Mouse (Mus musculus): ENCODE measurements at regions not wholly inside any gene's neighbourhood (a gene's known extent, or its start where the extent isn't known, plus 50 kb on each side); places are given as distances from the start of the nearest gene placed in this dataset.
"Not testable (repeated sequence)": the region's sequence is repeated elsewhere in the genome, so short reads cannot be mapped to it uniquely, and the experiment has no call there.

GRCm38 (mm10) chr12:27946866-27947459, 604.6 kb upstream of the Sox11 start:
- H3K36me3 ChIP-seq = no peaks in the 10 kb centered on the region
- H3K4me1 ChIP-seq (replicated peaks) = peaks cover 29% of the 10 kb centered on the region
- no peak overlapping the region for H3K4me3 ChIP-seq
- no peak overlapping the region for H3K9ac ChIP-seq
- 42% methylated on average over 7 of the region's 7 CpGs for WGBS
- no peak for ATAC-seq (ENCODE audit: low FRiP score, low read depth)
- H3K27me3 ChIP-seq = no peaks in the 10 kb centered on the region
- 0 out of 2 replicates have a peak overlapping the region, but pooled peaks have one; percentile 44 for H3K27ac ChIP-seq (replicated peaks)
- 0 out of 2 replicates have a peak overlapping the region, but pooled peaks have one; percentile 10 for H3K4me2 ChIP-seq
- no peaks in the 10 kb centered on the region for H3K9me3 ChIP-seq

DNA sequence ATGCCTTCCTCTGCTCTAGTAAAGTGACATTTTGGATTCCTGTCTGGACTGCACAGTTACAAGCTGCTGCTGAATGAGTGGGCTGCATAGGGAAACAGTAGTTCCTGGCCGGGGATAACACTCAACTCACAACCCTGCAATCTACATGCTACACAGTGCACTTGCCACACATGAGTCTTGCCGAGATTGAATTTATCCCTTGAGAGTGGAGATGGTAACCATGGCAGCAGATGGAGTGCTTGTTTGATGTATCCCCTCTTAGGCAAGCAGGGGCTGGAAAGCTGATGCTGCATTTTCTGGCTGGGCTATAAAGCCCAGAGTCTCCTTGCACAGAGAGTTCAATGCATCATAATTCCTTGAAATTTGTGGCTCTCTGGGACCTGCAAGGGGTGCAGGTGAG, 603.0 kb upstream of the Sox11 start:
- H3K27me3 ChIP-seq = no peaks in the 10 kb centered on the region
- no peak overlapping the region for H3K4me2 ChIP-seq
- peak overlapping the region; percentile 50 for H3K27ac ChIP-seq (replicated peaks)
- peaks cover 29% of the 10 kb centered on the region for H3K4me1 ChIP-seq (replicated peaks)
- no peaks in the 10 kb centered on the region for H3K36me3 ChIP-seq
- no peaks in the 10 kb centered on the region for H3K9me3 ChIP-seq
- no peak overlapping the region for H3K4me3 ChIP-seq
- ATAC-seq (ENCODE audit: low FRiP score, low read depth) = peak; percentile 88
- H3K9ac ChIP-seq = no peak overlapping the region
- WGBS = 17% methylated on average over 2 of the region's 2 CpGs

GRCm38 (mm10) chr12:27941053-27941452, 598.7 kb upstream of the Sox11 start:
- no peaks in the 10 kb centered on the region for H3K36me3 ChIP-seq
- no peak for ATAC-seq (ENCODE audit: low FRiP score, low read depth)
- H3K9me3 ChIP-seq = no peaks in the 10 kb centered on the region
- H3K27me3 ChIP-seq = no peaks in the 10 kb centered on the region
- 74% methylated on average over 1 of the region's 1 CpGs for WGBS
- H3K4me3 ChIP-seq = no peak overlapping the region
- H3K9ac ChIP-seq = no peak overlapping the region
- no peak overlapping the region for H3K27ac ChIP-seq (replicated peaks)
- H3K4me2 ChIP-seq = no peak overlapping the region
- peaks cover 13% of the 10 kb centered on the region for H3K4me1 ChIP-seq (replicated peaks)

- Histone ChIP-seq H3K4me3 (no peak overlapping the region), H3K27me3 (no peaks in the 10 kb centered on the region), H3K27ac (replicated peaks) (peak overlapping the region; percentile 49; the same call in 1 of the 2 replicates), H3K36me3 (no peaks in the 10 kb centered on the region), H3K4me2 (no peak overlapping the region), H3K4me1 (replicated peaks) (peaks cover 23% of the 10 kb centered on the region), H3K9ac (no peak overlapping the region), H3K9me3 (no peaks in the 10 kb centered on the region)
- ATAC-seq (ENCODE audit: low FRiP score, low read depth) = peak; percentile 66; the same call in 1 of the 2 replicates
- WGBS = 40% methylated on average over 7 of the region's 7 CpGs
Measured at GRCm38 (mm10) chr12:27932382-27933140, 590.2 kb upstream of the Sox11 start.

- WGBS = 29% methylated on average over 11 of the region's 11 CpGs
- Histone ChIP-seq H3K27ac (replicated peaks) (0 out of 2 replicates have a peak overlapping the region, but pooled peaks have one; percentile 4), H3K4me3 (no peak overlapping the region), H3K4me1 (replicated peaks) (peaks cover 23% of the 10 kb centered on the region), H3K36me3 (no peaks in the 10 kb centered on the region), H3K9me3 (no peaks in the 10 kb centered on the region), H3K4me2 (no peak overlapping the region), H3K9ac (no peak overlapping the region), H3K27me3 (no peaks in the 10 kb centered on the region)
- peak; percentile 56; the same call in 1 of the 2 replicates for ATAC-seq (ENCODE audit: low FRiP score, low read depth)
Measured at GRCm38 (mm10) chr12:27928366-27928963, 586.1 kb upstream of the Sox11 start.

- no peak overlapping the region for H3K9ac ChIP-seq
- ATAC-seq (ENCODE audit: low FRiP score, low read depth) = no peak
- no peaks in the 10 kb centered on the region for H3K27me3 ChIP-seq
- WGBS = 91% methylated on average over 6 of the region's 6 CpGs
- no peak overlapping the region for H3K4me3 ChIP-seq
- H3K36me3 ChIP-seq = no peaks in the 10 kb centered on the region
- peaks cover 11% of the 10 kb centered on the region for H3K4me1 ChIP-seq (replicated peaks)
- H3K27ac ChIP-seq (replicated peaks) = no peak overlapping the region
- no peak overlapping the region for H3K4me2 ChIP-seq
- no peaks in the 10 kb centered on the region for H3K9me3 ChIP-seq
Measured at GRCm38 (mm10) chr12:27926730-27927129, 584.4 kb upstream of the Sox11 start.

- Histone ChIP-seq H3K9me3 (no peaks in the 10 kb centered on the region), H3K36me3 (no peaks in the 10 kb centered on the region), H3K9ac (no peak overlapping the region), H3K27me3 (no peaks in the 10 kb centered on the region), H3K4me2 (no peak overlapping the region), H3K27ac (replicated peaks) (no peak overlapping the region), H3K4me3 (no peak overlapping the region), H3K4me1 (replicated peaks) (no peaks in the 10 kb centered on the region)
- no peak for ATAC-seq (ENCODE audit: low FRiP score, low read depth)
- WGBS = 81% methylated on average over 1 of the region's 1 CpGs
Measured at GRCm38 (mm10) chr12:27920607-27921006, 578.2 kb upstream of the Sox11 start.

DNA sequence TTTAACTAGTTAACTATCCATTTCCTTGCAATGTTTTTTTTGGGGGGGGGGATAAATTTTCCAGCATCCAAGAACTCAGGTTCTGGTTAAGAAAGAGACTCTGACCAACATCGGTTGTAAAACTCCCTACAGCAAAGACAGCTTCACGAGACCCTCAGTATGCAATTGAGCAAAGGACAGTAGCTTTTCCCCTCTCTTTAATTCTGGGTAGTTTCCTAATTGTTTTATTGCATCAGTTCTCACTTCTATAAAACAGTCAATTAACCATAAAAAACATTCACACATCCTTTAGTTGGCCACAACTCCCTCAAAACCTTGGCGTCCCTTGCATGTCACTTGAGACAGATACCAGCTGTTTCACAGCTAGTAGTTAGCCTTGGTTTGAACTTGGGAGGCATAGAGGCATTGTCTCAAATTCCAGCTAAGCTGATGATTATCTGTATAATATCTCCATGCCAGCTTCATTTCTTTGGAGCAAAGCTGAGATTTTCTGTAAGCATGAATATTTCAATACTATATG, 574.1 kb upstream of the Sox11 start:
- ATAC-seq (ENCODE audit: low FRiP score, low read depth) = no peak
- WGBS = 68% methylated on average over 3 of the region's 3 CpGs
- H3K36me3 ChIP-seq = no peaks in the 10 kb centered on the region
- no peak overlapping the region for H3K4me2 ChIP-seq
- no peaks in the 10 kb centered on the region for H3K27me3 ChIP-seq
- H3K9ac ChIP-seq = no peak overlapping the region
- H3K9me3 ChIP-seq = no peaks in the 10 kb centered on the region
- H3K4me3 ChIP-seq = no peak overlapping the region
- H3K4me1 ChIP-seq (replicated peaks) = no peaks in the 10 kb centered on the region
- H3K27ac ChIP-seq (replicated peaks) = no peak overlapping the region

- ATAC-seq (ENCODE audit: low FRiP score, low read depth) = no peak
- no peaks in the 10 kb centered on the region for H3K4me1 ChIP-seq (replicated peaks)
Measured at GRCm38 (mm10) chr12:27909417-27910100, 567.2 kb upstream of the Sox11 start.

DNA sequence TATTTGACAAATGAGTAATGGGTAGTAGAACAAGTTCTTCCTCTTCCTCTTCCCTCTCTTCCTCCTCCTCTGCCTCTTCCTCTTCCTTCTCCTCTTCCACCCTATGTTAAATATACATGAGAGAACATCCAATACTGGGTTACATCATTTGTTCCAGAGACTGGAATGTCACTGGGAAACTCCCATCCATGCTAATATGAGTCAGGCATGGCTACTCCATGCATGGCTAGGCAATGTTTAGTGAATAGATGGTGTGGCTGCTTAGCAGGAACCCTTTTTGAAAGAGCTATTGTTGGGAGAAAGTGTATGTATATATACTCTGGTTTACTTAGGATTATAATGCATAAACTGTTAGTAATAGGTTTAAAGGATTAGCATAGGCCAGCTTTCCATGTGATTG, 554.3 kb upstream of the Sox11 start:
- H3K27ac ChIP-seq (replicated peaks); H3K4me1 ChIP-seq (replicated peaks); H3K4me3 ChIP-seq; H3K9ac ChIP-seq; H3K4me2 ChIP-seq; H3K36me3 ChIP-seq; ATAC-seq (ENCODE audit: low FRiP score, low read depth); H3K27me3 ChIP-seq; H3K9me3 ChIP-seq: not testable (repeated sequence)

More at GRCm38 (mm10) chr12:27909417-27910100, 567.2 kb upstream of the Sox11 start:
- Histone ChIP-seq H3K27me3 (no peaks in the 10 kb centered on the region), H3K9ac (no peak overlapping the region), H3K4me2 (no peak overlapping the region), H3K27ac (replicated peaks) (no peak overlapping the region), H3K9me3 (no peaks in the 10 kb centered on the region), H3K36me3 (no peaks in the 10 kb centered on the region), H3K4me3 (no peak overlapping the region)
- WGBS = 59% methylated on average over 5 of the region's 5 CpGs

- WGBS = 61% methylated on average over 4 of the region's 4 CpGs
Measured at GRCm38 (mm10) chr12:27881720-27882119, 539.3 kb upstream of the Sox11 start.

DNA sequence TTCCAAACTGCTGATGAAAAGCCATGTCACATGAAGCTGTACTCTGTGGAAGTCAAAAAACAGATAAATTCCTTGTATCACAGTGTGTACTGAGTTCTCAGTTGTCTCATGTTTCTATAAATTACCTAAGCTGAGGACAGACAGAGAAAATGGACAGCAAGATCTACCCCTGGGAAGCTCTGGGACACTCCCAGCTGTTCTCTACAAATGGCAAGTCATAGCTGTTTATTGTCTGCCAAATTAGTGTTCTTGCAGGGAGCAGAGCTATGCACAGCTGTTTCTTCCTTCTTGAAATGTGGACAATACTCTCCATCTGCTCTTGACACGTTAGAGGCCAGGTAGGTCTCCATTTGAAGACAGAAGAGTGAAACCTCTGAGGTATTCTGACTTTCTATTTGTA, 524.0 kb upstream of the Sox11 start:
- Histone ChIP-seq H3K9ac (no peak overlapping the region), H3K4me2 (no peak overlapping the region), H3K36me3 (no peaks in the 10 kb centered on the region), H3K27ac (replicated peaks) (no peak overlapping the region), H3K4me3 (no peak overlapping the region), H3K27me3 (no peaks in the 10 kb centered on the region), H3K9me3 (no peaks in the 10 kb centered on the region), H3K4me1 (replicated peaks) (no peaks in the 10 kb centered on the region)
- ATAC-seq (ENCODE audit: low FRiP score, low read depth) = no peak
- WGBS = 64% methylated on average over 1 of the region's 1 CpGs

More at GRCm38 (mm10) chr12:27881720-27882119, 539.3 kb upstream of the Sox11 start:
- H3K9ac ChIP-seq = no peak overlapping the region
- H3K4me3 ChIP-seq = no peak overlapping the region
- no peak for ATAC-seq (ENCODE audit: low FRiP score, low read depth)
- H3K27me3 ChIP-seq = no peaks in the 10 kb centered on the region
- H3K4me1 ChIP-seq (replicated peaks) = no peaks in the 10 kb centered on the region
- H3K9me3 ChIP-seq = no peaks in the 10 kb centered on the region
- no peaks in the 10 kb centered on the region for H3K36me3 ChIP-seq
- no peak overlapping the region for H3K27ac ChIP-seq (replicated peaks)
- no peak overlapping the region for H3K4me2 ChIP-seq
